Mouse (Mus musculus) thymus, adult 18-20 months (tissue): ENCODE measurements around the gene Tex50.
"Not testable (repeated sequence)": the region's sequence is repeated elsewhere in the genome, so short reads cannot be mapped to it uniquely, and the experiment has no call there.

ENCODE experiments used
- DNase-seq, 2 experiments: peaks; one replicate each; pipeline ENCODE4 v3.0.0; 2022; ENCODE audit warnings: mixed read lengths in 2 of 2

Tex50 gene

DNA sequence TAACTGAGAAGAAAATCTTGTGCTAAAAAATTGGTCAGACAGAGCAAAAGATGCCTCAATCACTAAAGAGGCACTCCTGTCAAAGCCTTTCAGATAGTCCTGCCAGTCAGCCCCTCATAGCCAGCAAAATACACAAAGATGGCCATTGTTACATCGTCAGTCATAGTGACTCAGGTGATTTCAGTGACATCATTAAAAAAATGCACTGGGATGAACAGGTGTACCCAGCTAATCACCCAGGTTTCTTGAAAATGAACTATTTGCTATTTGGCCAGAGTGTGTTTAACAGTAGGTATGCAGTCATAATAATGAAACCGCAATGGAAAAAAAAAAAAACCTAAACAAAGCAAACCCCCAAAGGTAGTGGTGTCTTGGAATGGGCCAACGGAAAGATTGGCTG, at the start of gene Tex50:
Gene Tex50 (minus strand): TSS at position 101 of the 400 bp plus-strand sequence.
- no peak for DNase-seq

DNA sequence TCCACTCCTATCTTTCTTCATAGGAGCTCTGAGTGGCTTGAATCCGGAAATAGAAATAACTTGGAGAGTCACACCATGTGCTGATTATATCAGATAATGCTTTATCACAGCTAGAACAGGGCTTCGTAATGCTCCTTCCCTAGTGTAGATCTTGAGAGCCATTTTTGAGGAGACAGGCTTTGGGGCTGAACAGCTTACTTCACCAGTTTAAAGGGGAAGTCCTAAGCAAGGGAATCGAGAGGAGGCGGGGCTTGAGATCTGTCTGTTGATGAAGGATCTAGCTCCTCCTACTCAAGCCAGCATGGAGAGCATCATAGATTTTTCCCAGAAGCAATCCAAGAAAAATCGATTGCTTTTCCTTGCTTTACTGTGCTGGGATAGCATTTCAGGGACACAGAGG, 40.7 kb upstream of the Tex50 start:
- no peak for DNase-seq

DNA sequence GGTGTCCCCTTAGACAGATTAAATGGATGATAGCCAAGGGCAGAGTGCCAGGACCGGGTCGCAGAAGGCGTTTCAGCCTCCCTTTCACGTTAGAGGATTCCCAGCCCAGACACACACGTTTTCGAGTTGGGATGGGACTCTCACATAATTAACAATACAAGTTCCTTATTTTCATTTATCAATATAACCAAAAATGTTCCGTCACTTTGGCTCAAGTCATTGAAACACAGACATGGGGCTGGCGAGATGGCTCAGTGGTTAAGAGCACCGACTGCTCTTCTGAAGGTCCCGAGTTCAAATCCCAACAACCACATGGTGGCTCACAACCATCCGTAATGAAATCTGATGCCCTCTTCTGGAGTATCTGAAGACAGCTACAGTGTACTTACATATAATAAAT, 37.2 kb upstream of the Tex50 start:
- DNase-seq = not testable (repeated sequence)

GRCm38 (mm10) chr1:161195541-161196351, 36.6 kb upstream of the Tex50 start:
- peak; percentile 36 to 40 for DNase-seq

DNA sequence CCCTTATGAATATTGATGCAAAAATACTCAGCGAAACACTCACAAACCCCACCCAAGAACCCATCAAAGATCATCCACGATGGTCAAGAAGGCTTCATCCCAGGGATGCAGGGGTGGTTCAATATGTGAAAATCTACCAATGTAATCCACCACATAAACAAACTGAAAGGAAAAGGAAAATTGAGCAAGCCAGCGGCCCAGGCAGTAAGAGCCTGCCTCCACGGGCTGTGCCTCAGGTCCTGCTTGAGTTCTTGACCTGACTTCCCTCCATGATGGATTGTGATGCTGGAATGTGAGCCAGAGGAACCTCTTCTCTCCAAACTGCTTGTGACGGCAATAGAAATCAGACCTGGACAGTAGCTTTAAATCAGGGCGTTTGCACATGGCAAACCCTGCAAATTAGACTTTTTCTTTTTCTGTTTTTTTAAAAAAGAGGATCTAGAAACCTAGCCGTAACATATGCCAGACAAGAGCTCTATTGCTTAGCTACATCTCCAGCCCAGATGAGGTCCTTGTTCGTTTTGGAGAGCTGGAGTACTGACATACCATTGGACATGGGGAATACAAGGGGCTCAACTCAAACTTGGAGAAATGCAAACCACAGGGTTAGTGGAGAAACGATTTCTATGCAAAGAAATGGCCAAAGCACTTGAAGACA, 31.3 kb upstream of the Tex50 start:
- no peak for DNase-seq

- no peak for DNase-seq
These were observed 26.3 kb upstream of the Tex50 start for GRCm38 (mm10) chr1:161185431-161185830.

- no peak for DNase-seq
These were observed 24.6 kb upstream of the Tex50 start for GRCm38 (mm10) chr1:161183677-161184076.

DNA sequence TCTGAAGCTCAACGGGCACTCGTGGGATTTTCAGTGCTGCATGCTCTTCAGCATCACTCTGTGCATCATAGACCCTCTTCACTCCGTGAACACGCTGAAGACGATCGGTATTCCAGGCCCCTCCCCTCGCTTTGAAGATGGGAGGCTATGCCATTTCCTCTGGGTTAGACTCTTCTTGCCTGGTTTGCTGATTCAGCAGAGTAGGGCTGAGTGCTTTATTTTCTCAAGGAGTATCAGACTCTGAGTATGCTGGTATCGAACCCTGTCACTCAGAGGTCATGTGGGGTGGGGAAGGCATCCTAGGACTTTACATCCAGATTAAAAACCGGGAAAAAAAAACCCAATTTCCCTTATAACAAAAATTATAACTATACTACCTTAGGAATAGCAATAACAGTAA, 23.3 kb upstream of the Tex50 start:
- no peak for DNase-seq

DNA sequence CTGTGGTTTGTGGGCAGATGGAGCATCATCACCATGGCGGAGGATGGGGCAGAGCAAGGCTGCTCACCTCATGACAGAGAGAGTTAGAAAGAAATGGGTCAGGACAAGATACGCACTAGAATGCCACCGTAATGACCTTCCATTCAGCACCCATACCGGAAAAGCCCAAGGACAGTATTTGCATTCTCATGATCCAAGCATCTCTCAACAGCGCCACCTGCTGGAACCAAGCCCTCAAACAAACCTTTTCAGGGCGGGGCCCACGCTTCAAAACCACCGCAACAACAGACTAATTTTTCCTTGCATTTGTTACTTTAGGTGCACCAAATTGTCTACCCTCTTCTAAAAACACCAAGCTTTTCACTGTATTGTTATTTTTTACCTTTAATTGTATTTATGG, 21.6 kb upstream of the Tex50 start:
- peak in 1 of 2 experiments; percentile 30 for DNase-seq

DNA sequence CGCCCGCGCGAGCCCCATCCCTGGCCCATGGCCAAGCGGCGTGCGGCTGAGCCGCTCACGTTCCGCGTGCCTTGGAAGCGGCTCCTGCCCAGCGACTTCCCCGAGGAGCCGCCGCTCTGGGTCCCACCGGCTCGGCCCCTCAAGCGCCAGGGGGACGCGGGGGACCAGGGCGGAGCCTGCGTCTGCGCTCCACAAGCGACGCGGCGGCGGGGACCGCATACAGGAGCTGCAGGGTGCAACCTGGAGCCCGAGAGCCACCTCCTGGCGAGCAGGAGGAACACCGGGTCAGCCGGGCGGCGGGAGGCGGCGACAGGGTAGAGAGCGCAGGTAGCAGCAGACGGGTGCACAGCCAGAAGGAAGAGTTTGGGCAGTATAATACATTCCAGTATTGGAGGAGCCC, 11.5 kb upstream of the Tex50 start:
- DNase-seq = peak; percentile 60 to 61

DNA sequence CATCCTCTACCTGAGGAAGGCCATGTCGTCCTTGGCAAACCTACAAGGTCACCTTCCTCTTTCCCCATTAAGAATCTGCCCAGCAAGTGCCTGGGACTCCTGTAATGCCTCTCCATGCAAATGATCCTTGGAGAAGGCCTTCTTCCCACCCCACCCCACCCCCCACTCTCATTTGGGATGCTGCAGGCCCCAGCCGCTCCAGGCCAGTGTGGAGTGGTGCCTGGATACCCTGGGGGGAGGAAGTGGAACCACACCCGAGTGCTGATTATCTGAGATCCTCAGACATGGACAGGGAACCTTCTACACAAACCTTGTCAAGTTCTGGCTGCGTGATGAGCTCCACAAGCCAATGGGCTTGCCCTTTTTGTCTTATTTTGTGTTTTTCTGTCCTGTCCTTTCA, 1.2 kb upstream of the Tex50 start:
- no peak for DNase-seq

DNA sequence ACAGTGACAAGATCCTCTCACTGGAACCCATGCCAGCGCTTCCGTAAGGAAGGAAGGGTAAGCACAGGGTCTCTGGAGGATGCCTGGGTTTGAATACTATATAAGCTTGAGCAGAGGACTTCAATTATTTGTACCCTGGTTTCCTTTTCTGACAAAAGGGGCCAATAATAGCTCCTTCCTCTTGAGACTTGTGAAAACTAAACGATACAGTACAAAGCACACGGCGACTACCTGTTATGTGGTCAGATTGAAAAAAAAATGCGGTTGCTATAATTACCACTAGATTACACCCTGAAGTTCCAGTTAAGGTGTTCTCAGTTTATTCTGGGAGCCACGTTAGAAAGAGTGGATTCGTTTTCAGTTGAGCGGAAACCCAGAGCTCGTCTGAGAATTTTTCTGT, 2.6 kb downstream of the Tex50 start:
- no peak for DNase-seq

DNA sequence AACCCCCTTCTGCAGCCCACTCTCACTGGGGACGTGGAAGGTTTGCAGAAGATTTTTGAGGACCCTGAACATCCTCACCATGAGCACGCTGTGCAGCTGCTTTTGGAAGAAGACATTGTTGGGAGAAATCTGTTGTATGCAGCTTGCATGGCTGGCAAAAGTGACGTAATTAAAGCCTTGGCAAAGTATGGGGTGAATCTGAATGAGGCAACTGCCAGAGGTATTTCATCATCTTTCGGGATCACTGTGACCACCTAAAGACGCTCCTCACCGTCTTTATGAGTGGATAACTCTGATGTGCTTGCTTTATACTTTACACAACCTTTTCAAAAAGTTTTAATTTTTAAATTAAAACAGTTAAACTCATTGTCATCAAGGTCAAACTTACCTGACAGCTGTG, 8.0 kb downstream of the Tex50 start:
- no peak for DNase-seq

GRCm38 (mm10) chr1:161147888-161148287, 11.2 kb downstream of the Tex50 start:
- no peak for DNase-seq

DNA sequence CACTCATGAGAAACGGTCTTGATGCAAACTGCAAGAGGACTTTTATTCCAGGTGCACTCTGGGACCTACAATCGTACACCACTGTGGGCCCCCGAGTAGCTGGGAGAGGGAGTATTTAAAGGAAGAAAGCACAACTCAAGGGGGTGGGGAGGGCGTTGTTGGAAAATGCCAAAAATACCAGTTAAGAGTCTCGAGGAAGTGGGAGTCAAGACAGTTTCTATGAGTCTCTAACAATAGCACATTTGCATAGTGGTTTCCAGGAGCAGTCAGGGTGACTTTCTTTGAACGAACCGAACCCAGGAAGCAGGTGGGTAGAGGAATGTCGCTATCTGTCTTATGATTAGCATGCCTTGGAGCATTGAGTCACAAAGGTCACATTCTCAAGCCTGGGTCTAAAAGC, 13.5 kb downstream of the Tex50 start:
- not testable (repeated sequence) for DNase-seq

- no peak for DNase-seq
These were observed 15.9 kb downstream of the Tex50 start for GRCm38 (mm10) chr1:161143216-161143615.

DNA sequence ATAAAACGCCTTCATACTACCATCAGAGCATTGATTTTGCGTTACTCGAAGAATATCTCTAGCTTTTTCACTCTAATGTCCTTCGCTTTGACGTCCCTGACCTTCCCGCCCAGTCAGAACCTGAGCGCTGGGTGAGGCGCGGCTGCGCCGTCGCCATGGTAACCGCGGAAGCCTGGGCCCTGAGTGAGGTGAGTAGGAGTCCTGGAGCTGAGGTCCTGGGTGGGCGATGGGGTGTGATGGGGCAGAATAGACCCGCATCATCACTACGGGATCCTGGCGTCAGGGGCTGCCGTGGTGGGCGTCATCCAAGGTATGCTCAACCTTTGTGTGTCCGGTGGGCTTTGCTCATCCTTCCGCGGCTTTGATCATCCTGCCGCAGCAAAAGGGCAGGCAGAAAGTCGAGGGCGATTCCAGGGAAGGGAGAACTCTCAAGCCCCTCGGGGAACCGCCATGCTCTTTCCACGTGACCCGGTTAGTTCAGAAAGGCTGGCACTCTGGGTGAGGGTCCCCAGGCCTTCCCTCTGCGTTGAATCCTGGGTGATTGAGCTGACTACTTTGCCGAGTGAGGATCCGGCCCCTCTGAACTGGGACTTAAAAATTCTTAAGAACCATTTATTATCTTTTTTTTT, 16.5 kb downstream of the Tex50 start, which contains the start of gene Ankrd45:
Gene Ankrd45 (plus strand): TSS at position 161 of the 629 bp plus-strand sequence.
- DNase-seq = peak in 1 of 2 experiments; percentile 15

DNA sequence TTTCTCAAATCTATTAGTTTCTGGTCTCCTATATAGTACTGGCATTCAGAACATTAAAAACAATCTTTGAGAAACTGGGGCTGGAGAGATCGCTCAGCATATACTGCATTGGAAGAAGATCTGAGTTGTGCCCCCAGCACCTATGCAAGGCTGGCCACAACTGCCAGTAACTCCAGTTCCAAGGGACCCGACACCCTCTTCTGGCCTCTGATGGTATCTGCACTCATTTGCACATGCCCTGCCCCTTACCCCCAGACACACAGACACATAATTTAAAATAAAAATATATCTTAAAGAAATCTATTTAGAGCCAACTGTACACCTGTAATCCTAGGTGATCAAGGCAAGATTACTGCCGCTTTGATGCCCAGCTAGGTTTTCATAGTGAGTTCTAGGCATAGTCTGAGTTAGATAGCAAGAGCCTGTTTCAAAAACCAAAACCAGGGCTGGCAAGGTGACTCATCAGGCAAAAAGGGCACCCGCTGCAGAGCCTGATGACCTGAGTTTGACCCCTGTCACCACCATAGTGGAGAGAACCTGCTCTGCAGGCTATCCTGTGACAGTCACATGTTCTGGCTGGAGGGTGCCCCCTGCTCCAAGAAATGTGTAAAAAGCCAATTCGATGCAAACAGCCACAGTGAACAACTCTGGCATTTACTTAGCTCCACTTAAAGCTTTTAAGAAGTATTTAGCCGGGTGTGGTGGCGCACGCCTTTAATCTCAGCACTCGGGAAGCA, 18.9 kb downstream of the Tex50 start:
- DNase-seq = no peak

DNA sequence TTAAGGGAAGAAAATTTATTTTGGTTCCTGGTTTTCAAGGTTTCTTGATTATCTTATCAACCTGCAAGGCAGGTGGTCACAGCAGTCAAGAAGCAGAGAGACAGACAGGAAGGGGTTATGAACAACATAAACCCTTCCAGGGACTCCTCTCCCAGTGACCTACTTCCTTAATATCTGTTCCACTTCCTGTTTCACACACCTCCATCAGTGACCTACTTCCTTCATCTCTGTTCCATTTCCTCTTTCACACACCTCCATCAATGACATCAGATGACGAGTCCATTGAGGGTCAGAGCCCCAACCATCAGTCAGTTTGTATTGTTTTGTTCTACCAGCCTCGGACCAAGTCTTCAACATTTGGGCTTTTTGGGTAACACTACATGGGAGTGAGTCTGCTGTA, 19.6 kb downstream of the Tex50 start:
- no peak for DNase-seq

DNA sequence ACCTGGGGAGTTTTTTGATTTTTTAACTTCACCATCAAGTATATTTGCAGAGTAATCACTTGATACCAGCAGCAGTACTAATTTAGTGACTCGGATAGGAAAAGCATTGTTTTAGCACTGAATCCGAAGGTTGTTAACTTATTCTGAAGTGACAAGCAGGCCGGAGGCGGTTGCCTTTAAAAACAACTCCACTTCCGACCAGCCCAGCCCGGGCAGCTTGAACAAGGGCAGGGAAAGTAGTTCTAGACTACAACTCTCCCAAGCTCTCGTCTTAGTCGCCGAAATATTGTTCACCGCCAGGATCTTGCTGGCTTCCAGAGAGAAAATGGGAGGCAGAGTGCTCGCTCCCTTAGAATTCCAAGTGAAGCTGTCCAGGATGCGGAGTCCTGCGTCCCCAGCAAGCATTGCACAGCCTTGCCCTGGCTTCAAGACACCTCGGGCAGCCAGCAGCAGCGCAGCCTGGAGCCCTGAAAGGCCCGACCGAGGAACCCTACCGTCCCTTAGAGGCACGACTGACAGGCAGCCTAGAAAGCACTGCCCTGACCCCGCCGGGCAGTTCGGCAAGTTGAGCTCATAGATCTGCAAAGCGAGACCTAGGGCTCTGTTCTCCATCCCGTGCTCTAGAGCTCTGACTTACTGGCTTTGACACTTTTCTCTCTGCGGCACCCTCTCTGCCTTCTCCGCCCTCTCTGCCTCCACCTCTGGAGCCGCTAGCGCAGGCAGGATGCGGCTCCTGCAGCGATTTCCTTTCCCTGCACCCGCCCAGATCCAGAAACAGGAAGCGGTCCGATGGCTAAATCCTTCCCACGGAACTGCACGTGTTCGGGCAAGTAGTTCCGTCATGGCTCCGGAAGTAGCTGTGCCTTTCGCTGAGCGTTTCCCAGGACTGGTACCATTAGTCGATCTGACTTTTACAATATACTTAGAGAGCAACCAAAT, 28.1 kb downstream of the Tex50 start, which contains the start of gene Klhl20:
Gene Klhl20 (minus strand): TSS at position 786 of the 939 bp plus-strand sequence.
- DNase-seq = peak; percentile 78 to 87

- DNase-seq = no peak
These were observed 32.7 kb downstream of the Tex50 start for GRCm38 (mm10) chr1:161126461-161126860.
